Mouse (Mus musculus) A20 (cell line): Measurements from ENCODE around the gene Ms4a6b.
A peak's percentile ranks its signal among the peaks of the same experiment; 100 is the strongest.
"Not testable (repeated sequence)": the region's sequence is repeated elsewhere in the genome, so short reads cannot be mapped to it uniquely, and the experiment has no call there.

Experiments
- DNase-seq: peaks from one replicate; pipeline ENCODE4 v3.0.0-alpha.2; 2011; ENCODE audit warnings: low read depth, low spot score

The Ms4a6b gene

DNA sequence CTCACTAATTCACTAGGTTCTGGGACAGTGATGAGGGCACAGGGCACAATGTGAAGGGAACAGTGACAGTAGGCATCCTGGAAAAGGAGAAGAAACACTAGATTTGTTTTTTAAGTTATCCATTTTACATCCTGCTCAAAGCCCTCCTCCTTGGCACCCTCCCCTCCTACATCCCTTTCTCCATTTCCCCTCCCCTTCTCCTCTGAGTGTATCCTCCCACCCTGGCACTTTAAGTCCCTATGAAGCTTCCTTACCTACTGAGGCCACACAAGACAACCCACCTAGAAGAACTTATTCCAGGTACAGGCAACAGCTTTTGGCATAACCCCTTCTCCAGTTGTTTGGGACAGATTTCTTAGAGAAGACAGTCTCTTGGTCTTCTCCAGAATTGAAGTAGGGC, at the start of gene Ms4a6b:
TSS of gene Ms4a6b (plus strand) at position 267 of the 400 bp plus-strand sequence.
- no peak for DNase-seq

DNA sequence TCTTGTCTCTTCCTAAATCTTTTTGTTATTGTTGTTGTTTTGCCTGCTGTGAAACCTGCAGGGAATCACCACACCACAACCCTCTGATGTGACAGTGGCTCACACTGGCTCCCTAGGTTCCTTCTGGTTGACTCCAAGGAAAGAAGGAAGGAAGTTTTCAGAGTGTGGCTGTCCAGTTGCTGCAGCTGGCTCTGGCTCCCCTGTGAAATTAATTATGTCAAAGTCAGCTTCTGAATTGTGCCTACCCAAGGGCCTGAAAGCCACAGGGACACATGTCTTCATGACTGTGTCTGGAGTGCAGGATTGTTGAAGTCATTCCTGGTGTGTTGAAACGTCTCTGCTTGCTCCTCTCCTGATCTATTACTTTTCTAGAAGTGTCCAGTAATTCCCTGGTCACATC, 48.0 kb upstream of the Ms4a6b start:
- not testable (repeated sequence) for DNase-seq

DNA sequence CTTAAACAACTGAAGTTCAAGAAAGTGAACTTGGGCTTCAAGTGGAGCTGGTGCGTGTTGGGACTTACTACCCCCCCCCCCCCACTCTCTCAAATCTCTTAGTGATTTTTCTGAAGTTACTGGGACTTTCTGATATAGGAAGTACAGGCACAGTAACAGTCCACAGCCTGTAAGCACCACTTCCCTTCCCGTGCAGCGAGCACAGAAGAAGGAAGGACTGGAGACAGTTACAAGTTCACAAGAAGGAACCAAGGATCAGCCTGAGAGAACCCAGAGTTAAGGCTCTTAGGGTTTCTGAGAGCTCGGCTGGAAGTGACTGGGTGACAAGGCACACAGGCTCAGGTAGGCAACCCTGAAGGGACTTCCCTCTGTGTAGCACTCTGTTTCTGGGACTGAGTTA, 47.1 kb upstream of the Ms4a6b start, which contains the start of gene Ms4a6c:
TSS of gene Ms4a6c (plus strand) at position 152 of the 400 bp plus-strand sequence.
- not testable (repeated sequence) for DNase-seq

DNA sequence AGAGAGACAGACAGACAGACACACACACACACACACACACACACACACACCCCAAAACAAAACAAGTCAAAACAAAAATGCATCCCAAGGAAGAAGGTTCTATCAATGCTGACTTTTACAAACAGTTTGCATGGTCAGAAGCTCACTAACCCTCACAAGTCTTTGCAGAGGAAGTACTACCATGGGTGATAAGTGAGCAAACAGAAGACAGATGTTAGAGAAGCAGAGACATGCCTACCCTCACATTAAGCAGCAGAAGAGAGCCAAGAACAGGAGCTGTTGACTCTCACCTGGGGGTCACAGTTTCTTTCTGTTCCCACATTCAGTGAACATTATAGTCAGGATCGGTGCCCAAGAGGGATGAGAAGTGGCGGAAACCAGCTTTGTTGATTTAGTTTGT, 36.6 kb upstream of the Ms4a6b start:
- DNase-seq = no peak

DNA sequence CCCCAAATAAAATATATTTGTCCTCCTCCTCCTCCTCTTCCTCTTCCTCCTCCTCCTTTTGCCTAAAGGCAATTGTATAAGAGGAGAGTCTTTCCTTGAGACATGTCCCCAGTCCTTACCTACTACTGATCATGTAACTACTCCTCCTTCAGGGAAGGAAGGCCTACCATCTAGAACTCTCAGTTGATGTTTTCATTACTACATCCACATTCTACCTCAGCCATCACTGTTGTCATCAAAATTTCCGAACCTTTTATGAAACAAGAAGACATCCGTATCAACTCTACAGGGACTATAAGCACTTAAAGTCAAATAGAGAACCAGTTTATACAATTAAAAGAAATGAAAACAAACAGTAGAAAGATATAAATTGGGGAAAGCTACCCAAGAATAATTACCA, 33.6 kb upstream of the Ms4a6b start:
- no peak for DNase-seq

DNA sequence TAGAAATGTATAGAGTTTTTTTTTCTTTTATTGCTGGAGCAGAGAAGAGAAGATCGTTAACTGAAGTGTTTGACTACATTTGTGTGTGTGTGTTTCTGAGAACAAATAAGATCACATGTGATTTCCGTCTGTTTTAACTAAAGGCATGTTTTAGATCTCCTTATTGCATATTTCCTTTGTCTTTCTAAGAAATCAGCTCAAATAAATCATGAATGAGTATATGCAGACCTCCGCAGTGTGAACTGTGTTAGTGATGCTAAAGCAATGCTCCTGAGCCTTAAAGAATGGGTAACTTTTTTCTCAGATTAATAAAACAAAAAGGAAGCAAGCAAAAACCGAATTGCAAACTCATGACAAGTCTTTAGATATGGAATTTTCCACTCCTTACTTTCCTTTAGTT, 32.4 kb upstream of the Ms4a6b start:
- DNase-seq = no peak

DNA sequence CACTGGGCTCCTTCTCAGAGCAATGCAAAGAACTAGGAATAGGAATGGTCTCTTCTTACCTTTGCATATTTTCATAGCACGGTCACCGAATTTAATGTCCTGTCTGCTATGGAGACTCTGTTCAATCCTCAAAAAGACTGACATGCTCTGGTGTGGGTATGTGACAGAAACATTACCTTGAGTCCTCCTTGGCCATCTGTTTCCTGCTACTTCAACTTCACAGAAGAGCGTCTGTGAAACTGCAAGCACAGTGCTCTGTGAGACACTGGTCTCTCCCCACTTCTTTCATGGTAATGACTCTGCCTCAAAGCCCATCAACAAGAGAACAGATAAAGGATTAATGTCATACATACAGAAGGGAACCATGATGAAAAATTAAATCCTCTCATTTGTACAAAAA, 31.9 kb upstream of the Ms4a6b start:
- peak; percentile 51 for DNase-seq

DNA sequence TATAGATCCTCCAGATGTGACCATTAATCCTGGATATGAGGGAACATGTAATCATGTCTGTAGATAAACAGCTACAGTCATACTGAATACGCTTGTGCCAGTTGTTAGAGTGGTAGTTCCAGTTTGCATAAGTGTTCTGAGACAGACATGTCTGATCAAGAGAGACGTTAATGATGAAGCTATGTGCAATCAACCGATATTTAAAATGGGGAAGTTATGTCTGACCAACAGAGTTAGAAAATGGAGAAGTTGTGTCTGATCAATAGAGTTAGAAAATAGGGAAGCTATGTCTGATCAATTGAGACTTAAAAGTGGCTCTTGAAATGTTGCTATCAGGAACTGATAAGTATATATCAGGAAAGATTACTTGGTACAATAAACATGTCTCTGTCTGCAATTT, 31.0 kb upstream of the Ms4a6b start:
- peak; percentile 74 for DNase-seq

DNA sequence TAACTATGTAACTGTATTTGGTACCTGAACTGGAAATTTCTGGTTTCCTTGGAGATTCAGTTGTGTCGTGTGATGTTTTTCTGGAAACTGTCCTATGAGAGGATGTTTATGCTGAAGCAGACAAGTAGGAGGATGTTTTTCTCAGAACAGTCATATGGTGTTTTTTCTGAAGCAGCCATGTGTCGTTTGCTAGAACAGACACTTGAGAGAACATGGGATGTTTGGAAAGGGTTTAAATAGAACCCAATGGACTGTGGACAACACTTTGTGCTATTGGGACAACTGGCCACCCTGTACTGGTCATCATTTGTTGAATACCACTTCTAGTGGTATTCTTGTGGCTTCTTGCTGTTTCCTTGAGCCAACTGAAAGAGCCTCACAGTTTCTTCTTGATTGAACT, 30.6 kb upstream of the Ms4a6b start, which contains the start of gene Gm8369:
TSS of gene Gm8369 (plus strand) at position 193 of the 400 bp plus-strand sequence.
- no peak for DNase-seq

DNA sequence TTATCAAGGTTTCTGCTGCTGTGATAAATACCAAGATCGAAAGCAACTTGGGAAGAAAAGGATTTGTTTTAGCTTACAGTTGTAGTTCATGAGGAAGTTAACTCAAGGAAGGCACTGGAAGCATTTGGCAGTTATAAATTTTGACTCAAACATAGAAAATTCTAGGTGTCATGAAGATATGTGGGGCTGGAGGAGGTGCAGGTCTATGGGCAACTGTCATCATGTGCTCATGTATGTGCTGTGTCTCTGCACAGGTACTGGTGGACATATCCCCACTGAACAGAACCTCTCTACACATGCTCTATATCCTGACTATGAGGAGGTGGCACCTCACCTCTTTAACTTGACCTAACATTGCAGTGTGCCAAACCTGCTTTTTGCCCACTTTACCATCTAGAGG, 29.7 kb upstream of the Ms4a6b start:
- DNase-seq = no peak

DNA sequence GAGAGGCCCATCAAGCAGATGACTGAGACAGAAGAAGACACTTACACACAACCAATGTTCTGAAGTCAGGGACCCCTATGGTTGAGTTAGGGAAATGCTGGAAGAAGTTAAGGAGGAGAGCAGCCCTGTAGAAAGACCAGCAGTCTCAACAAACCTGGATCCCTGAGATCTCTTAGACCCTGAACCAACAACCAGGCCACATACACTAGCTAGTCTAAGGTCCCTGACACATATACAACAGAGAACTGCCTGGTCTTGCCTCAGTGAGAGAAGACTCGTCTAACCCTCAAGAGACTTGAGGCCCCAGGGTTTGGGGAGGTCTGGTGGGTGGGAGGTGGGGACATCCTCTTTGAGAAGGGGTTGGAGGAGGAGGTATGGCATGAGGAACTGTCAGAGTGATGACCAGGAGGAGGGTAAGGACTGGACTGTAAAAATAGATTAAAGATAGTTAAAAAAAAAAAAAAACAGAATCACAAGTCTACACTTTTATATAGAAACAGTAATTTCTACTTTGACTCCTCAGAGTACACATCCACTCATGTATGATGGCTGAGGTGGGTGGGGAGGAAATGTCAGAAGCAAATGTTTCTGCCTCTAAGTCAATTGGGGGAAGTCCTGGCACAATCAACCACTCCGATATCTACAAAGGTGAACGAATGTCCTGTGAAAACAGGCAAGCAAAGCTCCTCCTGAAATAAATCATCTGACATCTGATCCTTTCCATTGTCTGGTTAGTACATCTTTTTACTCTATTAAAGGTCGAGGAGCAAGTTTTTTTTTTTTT, 24.7 kb upstream of the Ms4a6b start:
- no peak for DNase-seq

DNA sequence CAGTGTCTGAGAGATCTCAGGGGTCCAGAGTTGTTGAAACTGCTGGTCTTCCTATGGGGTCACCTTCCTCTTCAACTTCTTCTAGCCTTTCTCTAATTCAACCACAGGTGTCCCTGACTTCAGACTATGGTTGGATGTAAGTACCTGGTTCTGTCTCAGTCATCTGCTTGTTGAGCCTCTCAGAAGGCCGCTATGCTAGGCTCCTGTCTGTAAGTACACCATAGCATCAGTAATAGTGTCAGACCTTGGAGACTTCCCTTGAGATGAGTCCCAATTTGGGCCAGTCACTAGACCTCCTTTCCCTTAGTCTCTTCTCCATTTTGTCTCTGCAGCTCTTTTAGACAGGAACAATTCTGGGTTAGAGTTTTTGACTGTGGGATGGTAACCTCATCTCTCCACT, 23.6 kb upstream of the Ms4a6b start:
- no peak for DNase-seq

DNA sequence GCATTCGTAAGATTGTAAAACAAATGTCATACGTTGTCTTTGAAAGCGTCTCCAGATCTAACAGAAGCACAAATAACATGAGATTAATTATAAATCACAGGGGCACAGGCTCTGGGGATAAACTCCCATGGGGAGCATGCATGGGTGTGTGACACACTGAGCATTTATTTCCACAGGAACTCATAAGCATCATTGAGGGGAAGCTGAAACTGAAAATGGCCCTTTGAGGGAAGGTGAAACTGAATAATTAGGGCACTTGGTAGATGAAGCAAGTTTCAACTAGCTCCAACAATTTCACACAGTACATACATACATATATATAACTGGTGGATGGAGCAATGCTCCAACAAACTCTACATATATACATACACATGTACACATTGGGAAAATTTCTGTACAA, 21.8 kb upstream of the Ms4a6b start:
- no peak for DNase-seq

DNA sequence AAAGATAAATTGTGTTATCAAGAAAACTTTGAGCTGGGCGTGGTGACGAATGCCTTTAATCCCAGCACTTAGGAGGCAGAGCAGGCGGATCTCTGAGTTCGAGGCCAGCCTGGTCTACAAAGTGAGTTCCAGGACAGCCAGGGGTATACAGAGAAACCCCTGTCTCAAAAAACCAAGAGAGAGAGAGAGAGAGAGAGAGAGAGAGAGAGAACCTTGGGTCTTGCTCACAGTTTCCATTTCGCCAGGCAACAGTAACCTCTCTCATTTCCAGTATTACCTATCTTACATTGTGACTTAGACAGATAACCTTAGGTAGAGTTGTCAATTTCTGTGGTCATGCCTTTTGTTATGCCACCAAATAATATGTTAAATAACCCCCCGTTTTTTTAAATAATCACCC, 20.0 kb upstream of the Ms4a6b start:
- DNase-seq = no peak

DNA sequence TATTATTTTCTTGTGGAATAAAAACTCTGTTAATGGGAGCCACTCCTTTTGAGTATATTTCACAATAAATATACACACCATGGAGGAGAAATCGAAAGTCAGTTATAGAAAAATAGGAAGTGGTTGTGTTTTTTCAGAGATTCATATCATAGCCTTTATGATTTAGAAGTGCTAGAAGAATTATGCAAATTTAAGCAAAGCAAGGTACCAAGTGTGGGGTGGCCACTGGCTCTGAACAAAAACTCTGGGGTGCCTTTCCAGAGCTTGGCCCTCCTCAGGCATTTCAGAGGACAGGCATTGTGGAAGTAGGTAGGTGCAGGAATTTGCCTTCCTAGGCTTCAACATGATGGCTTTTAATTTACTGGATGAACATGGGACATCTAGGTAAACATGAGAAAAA, 19.0 kb upstream of the Ms4a6b start:
- not testable (repeated sequence) for DNase-seq

DNA sequence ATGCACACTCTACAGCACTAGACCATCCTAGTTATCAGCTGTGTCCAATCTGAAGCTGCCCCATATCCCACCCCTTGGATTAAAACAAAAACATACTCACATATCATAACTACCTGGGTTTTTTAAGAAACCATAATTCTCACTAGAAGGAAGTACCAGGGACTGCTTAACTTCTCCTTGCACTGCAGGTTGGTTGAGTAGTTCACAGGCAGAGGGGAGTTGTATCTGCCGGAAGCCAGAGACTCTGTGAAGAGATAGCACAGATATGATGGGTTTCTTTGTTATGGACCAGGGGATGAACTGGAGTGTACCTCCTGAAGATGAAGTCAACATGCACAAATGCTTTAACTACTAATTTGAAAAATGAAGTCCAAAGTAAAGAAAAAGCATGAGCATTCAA, 15.5 kb upstream of the Ms4a6b start:
- no peak for DNase-seq

DNA sequence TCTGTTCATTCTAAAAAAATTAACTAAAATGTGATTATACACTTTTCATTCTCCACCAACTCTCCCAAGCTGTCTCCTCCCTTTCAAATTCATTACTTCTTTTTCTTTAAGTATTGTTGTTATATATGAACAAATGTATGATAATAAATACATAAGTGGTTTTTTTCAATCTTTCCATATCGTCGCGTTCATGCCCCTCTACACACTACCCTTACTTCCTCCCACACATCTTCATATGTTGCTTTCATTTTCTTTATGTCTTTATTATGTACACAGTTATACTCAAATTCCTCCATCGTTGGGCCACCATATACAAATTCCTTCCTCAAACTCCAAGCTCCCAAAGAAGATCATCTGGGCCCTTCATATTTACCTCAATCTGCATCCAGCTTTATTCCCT, 15.0 kb upstream of the Ms4a6b start:
- DNase-seq = no peak

DNA sequence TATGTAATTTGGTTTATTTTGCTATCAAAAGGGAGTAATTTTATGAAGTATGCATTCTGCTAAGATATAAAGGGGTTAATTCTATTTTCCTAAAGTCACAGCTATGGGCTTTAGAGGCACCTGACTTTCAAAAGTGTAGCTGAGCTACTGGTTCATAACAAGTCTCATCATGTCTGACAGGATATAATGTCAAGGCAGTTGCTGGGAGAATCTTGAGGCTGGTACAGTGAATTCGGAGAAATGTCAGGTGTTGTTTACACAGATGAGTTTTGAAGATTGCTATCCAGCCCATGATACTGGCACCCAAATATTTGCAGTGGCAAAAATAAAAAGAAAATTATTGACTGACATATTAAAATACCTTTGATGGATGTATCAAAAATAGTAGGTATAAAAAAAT, 11.5 kb upstream of the Ms4a6b start:
- DNase-seq = no peak

DNA sequence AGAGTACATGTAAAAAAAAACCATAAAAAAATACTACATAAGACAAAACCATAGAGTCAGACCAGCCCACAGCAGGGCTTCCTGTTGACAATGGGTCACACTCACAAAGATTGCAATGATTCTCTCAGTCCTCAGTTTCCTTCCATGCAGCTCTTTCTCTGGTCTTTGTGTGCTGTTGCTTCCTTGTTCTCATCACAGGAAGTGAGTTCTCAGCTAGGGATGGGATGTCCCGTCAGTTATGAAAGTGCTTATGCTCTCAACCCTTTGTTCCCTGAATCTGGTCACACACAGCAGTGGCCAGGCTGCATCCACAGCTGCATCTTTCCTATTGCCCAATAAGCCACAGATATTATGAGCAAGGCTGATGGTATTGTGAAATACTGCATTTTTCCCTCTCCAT, 2.9 kb upstream of the Ms4a6b start:
- DNase-seq = no peak

DNA sequence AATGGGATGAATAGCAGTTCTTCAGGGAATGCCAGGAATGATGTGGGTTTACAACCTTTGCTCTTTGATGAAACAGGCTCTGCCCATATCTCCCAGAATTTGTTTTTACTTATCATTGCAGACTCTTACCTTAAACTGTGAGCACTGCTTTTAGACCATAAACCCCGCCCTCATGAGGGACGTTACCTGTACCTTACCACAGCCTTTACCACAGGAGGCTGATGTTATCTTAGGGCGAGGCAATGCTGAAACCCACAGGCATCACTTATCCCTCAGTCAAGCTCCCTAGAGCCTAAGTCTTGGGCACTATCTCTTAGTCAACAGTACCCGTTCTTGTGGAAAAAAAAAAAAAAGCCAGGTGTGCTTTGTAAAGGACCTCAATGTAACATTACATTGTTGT, 533 bp downstream of the Ms4a6b start:
- DNase-seq = no peak

DNA sequence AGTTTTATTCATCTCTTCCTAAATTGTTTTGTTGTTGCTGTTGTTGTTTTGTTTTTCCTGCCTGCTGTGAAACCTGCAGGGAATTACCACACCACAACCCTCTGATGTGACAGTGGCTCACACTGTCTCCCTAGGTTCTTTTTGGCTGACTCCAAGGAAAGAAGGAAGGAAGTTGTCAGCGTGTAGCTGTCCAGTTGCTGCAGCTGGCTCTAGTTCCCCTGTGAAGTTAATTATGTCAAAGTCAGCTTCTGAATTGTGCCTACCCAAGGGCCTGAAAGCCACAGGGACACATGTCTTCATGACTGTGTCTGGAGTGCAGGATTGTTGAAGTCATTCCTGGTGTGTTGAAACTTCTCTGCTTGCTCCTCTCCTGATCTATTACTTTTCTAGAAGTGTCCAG, 1.1 kb downstream of the Ms4a6b start:
- DNase-seq = not testable (repeated sequence)

DNA sequence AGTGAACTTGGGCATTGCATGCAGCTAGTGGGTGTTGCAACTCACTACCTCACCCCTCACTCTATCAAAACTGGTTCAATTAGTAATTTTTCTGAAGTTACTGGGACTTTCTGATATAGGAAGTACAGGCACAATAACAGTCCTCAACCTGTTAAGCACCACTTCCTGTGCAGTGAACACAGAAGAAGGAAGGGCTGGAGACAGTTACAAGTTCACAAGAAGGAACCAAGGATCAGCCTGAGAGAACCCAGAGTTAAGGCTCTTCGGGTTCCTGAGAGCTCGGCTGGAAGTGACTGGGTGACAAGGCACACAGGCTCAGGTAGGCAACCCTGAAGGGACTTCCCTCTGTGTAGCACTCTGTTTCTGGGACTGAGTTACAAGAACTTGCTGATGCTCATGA, 2.0 kb downstream of the Ms4a6b start:
- DNase-seq = peak; percentile 20

DNA sequence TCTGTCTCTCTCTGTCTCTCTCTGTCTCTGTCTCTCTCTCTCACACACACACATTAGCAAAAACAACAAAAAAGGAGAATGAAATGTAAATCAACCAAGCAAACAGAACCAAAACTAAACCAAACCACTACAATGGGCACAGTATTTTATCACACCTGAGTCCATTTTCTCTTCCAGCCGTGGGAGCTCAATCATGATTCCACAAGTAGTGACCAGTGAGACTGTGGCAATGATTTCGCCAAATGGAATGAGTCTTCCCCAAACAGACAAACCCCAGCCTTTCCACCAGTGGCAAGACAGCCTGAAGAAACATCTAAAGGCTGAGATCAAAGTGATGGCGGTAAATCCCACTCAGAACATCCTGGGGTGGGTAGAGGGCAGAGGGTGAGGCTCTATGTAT, 3.8 kb downstream of the Ms4a6b start:
- DNase-seq = no peak

DNA sequence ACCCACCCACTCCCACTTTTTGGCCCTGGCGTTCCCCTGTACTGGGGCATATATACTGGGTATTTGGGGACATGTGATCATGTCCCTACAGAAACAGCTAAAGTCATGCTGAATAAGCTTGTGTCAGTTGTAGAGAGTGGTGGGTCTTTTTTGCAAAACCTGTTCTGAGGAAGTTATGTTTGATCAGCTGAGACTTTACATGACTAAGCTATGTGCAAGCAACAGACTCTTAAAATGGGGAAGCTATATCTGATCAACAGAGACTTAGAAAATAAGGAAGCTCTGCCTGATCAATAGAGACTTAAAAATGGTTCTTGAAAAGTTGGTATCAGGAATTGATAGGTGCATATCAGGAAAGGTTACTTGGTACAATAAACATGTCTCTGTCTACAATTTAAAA, 17.1 kb downstream of the Ms4a6b start:
- DNase-seq = no peak
